ENCODE assay signal across 13 mouse cellular contexts in the genomic region with DNA sequence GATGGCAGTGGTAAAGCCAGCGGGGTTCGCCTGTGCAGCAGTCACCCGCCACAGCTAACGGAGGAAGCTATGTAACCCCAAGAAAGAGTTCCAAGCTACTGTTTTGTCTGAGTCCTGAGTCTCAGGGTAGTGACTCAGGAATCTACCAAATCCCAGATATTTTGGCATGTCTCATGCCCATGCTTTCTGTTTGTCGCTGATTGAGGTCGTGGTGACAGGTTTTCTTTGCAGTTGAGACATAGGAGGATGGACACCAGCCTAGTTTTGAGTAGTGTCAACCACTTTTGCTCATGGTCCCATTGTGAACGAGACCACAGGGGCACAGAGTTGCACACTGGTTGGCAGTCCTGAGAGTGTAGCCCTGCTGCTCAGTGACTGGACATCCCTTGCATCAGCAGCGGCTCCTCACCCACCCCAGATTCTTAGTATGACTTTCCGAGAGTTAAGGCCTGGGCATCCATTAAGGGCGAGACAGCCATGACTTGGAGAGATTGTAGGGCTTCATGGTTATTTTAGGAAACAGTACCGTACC. TPM values are rescaled to one million over a fixed set of nuclear protein-coding genes. Genes with fewer than 3 reads are reported as not detected.
DNase-seq lines count a peak whose midpoint lies in the region; ATAC-seq and TF ChIP-seq lines count a peak whose summit lies in the region.
"Had no signal": no experiment of that assay in that cellular context is flagged by ENCODE, and none has a peak within 500 bp of the region (broad histone marks: within the 10 kb centered on the region; RNA-seq: fewer than 3 reads in every experiment).

No protein-coding gene starts in this region.

- H3K27me3 ChIP-seq in heart, embryonic 12.5 days (replicated peaks): no peaks in the 10 kb centered on the region
- H3K27me3 ChIP-seq in lung, embryonic 14.5 days (ENCODE audit: insufficient read depth, low read length): no peaks in the 10 kb centered on the region
- H3K27me3 ChIP-seq in limb, embryonic 13.5 days: no peaks in the 10 kb centered on the region
- H3K27me3 ChIP-seq: hindbrain, embryonic 15.5 days; liver, embryonic 15.5 days had no signal

- TF ChIP-seq CTCF in lung, embryonic 14.5 days (IDR thresholded peaks at IDR 0.05; ENCODE audit: low read depth): no peak
- no peak for TF ChIP-seq CTCF in cortical plate, adult 2 months (IDR thresholded peaks at IDR 0.05; ENCODE audit: extremely low read depth, insufficient read depth, low read length)

- DNase-seq in heart, postnatal 14 days: no peak
- no peak for DNase-seq in lung, embryonic 14.5 days
- DNase-seq in lung, postnatal 14 days: no peak
- DNase-seq in yolk sac, embryonic 10.5 days (ENCODE audit: low spot score): no peak
- DNase-seq in embryo, embryonic 10.5 days (ENCODE audit: low spot score): no peak
- DNase-seq: adrenal gland, postnatal 25 days; midbrain, embryonic 14.5 days had no signal

- no peak for ATAC-seq in heart, embryonic 12.5 days (ENCODE audit: insufficient number of reproducible peaks, low FRiP score)
- no peak for ATAC-seq in lung, embryonic 14.5 days (ENCODE audit: insufficient read depth)
- no peak for ATAC-seq in limb, embryonic 13.5 days (ENCODE audit: low FRiP score, low read depth)

- peak overlapping the region; percentile 77 for H3K27ac ChIP-seq in heart, embryonic 12.5 days (ENCODE audit: poor library complexity, severe bottlenecking)
- H3K27ac ChIP-seq in lung, embryonic 14.5 days (ENCODE audit: low read depth): peak overlapping the region; percentile 96
- peak overlapping the region; percentile 15; the same call in 1 of the 2 replicates for H3K27ac ChIP-seq in cortical plate, adult 2 months (ENCODE audit: insufficient read depth, low read length)
- H3K27ac ChIP-seq in limb, embryonic 13.5 days: peak overlapping the region; percentile 98
- H3K27ac ChIP-seq: hindbrain, embryonic 15.5 days; kidney, postnatal 0 days; liver, embryonic 15.5 days had no signal

- H3K4me2 ChIP-seq in heart, embryonic 12.5 days: peak overlapping the region; percentile 47
- H3K4me2 ChIP-seq in lung, embryonic 14.5 days: peak overlapping the region; percentile 46
- H3K4me2 ChIP-seq in limb, embryonic 13.5 days (replicated peaks): peak overlapping the region; percentile 59
- H3K4me2 ChIP-seq: hindbrain, embryonic 15.5 days; liver, embryonic 15.5 days had no signal

- H3K9ac ChIP-seq in heart, embryonic 12.5 days: peak overlapping the region; percentile 11; the same call in 1 of the 2 replicates
- peak overlapping the region; percentile 40; the same call in 1 of the 2 replicates for H3K9ac ChIP-seq in lung, embryonic 14.5 days
- H3K9ac ChIP-seq in limb, embryonic 13.5 days: peak overlapping the region; percentile 83
- H3K9ac ChIP-seq: hindbrain, embryonic 15.5 days; liver, embryonic 15.5 days had no signal

- no peaks in the 10 kb centered on the region for H3K9me3 ChIP-seq in heart, embryonic 12.5 days (replicated peaks)
- H3K9me3 ChIP-seq in lung, embryonic 14.5 days (ENCODE audit: low read depth, low read length): no peaks in the 10 kb centered on the region
- no peaks in the 10 kb centered on the region for H3K9me3 ChIP-seq in limb, embryonic 13.5 days
- H3K9me3 ChIP-seq: hindbrain, embryonic 15.5 days; liver, embryonic 15.5 days had no signal

- peaks cover 38% of the 10 kb centered on the region for H3K4me1 ChIP-seq in heart, embryonic 12.5 days (replicated peaks)
- peaks cover 15% of the 10 kb centered on the region for H3K4me1 ChIP-seq in lung, embryonic 14.5 days (ENCODE audit: insufficient read depth)
- peaks cover 5% of the 10 kb centered on the region for H3K4me1 ChIP-seq in cortical plate, adult 2 months (ENCODE audit: control insufficient read depth, insufficient read depth, low read length)
- H3K4me1 ChIP-seq in limb, embryonic 13.5 days: peaks cover 42% of the 10 kb centered on the region
- H3K4me1 ChIP-seq: hindbrain, embryonic 15.5 days; liver, embryonic 15.5 days had no signal

- WGBS in heart, embryonic 12.5 days: 72% methylated on average over 11 of the region's 11 CpGs
- WGBS in lung, embryonic 14.5 days: 79% methylated on average over 11 of the region's 11 CpGs
- 79% methylated on average over 11 of the region's 11 CpGs for WGBS in limb, embryonic 13.5 days

- H3K4me3 ChIP-seq in heart, embryonic 12.5 days: 0 out of 2 replicates have a peak overlapping the region, but pooled peaks have one; percentile 8
- peak overlapping the region; percentile 24 for H3K4me3 ChIP-seq in lung, embryonic 14.5 days (ENCODE audit: low read depth, low read length)
- H3K4me3 ChIP-seq in cortical plate, adult 2 months (ENCODE audit: insufficient read depth, low read length): no peak overlapping the region
- H3K4me3 ChIP-seq in limb, embryonic 13.5 days: peak overlapping the region; percentile 48
- H3K4me3 ChIP-seq: hindbrain, embryonic 15.5 days; liver, embryonic 15.5 days had no signal

- no peak for TF ChIP-seq POLR2A in cortical plate, adult 2 months (IDR thresholded peaks at IDR 0.05; ENCODE audit: extremely low read depth, insufficient read depth, low read length)

- intact Hi-C loops in heart, postnatal 14 days (cut with DNase I): loop anchor here (5.0 kb wide), 1 partner anchor 73 kb away; no protein-coding TSS in a partner anchor

- peaks cover 23% of the 10 kb centered on the region for H3K36me3 ChIP-seq in heart, embryonic 12.5 days
- H3K36me3 ChIP-seq in lung, embryonic 14.5 days (ENCODE audit: insufficient read depth): peaks cover 18% of the 10 kb centered on the region; the same call in 1 of the 2 replicates
- H3K36me3 ChIP-seq in limb, embryonic 13.5 days: peaks cover 56% of the 10 kb centered on the region

RNA-seq across cellular contexts. Expression of a gene that starts 42.6 kb away (rescaled TPM):
- 199 and 203 TPM in 2 replicates for polyA plus RNA-seq in heart, embryonic 12.5 days (2016; fragmentation: Nextera tagmentation; extraction: Ambion mirVana)
- 10 to 100 TPM; 82.7 to 91.6 TPM for total RNA-seq in heart, postnatal 14 days (2021)
- 260 and 269 TPM in 2 replicates for polyA plus RNA-seq in lung, embryonic 14.5 days (2014; fragmentation: Nextera tagmentation; extraction: Ambion mirVana)
- 113 and 114 TPM in 2 replicates for polyA plus RNA-seq in cortical plate, adult 2 months (2012; rRNA removed)
- polyA plus RNA-seq in limb, embryonic 13.5 days (2015; fragmentation: Nextera tagmentation; extraction: Ambion mirVana): 340 and 356 TPM in 2 replicates

Comparison
In these comparisons a context has a peak if more than half of its experiments do, and no peak if none do; other contexts are left out.
1. H3K27ac ChIP-seq: peak in every context shown above with its lines; median percentile 98 in limb, embryonic 13.5 days; 96 in lung, embryonic 14.5 days; 77 in heart, embryonic 12.5 days; 15 in cortical plate, adult 2 months.
2. H3K9ac ChIP-seq: peak in every context shown above with its lines; median percentile 83 in limb, embryonic 13.5 days; 40 in lung, embryonic 14.5 days; 11 in heart, embryonic 12.5 days.